Mouse (Mus musculus): ENCODE results near the gene Jmjd1c.

GRCm38 (mm10) chr10:67295938-67296466, 200.1 kb downstream of the Jmjd1c start:
- no peak for TF ChIP-seq EP300 (IDR thresholded peaks at IDR 0.05; ENCODE audit: insufficient read depth, low read depth, low read length)
- no peak for TF ChIP-seq POLR2A (IDR thresholded peaks at IDR 0.05; ENCODE audit: insufficient read depth, low read depth, low read length)
- no peak for TF ChIP-seq CTCF (IDR thresholded peaks at IDR 0.05)

Measured in heart, adult 2 months (tissue).